Mouse (Mus musculus): ENCODE measurements around the gene Sprr1a.
"Not testable (repeated sequence)": the region's sequence is repeated elsewhere in the genome, so short reads cannot be mapped to it uniquely, and the experiment has no call there.

Gene Sprr1a

GRCm38 (mm10) chr3:92485863-92486262, at the start of gene Sprr1a:
Gene Sprr1a, minus strand, starts transcription at chr3:92485895.
- DNase-seq (ENCODE audit: extremely low read depth, low read depth): no peak

- no peak for DNase-seq (ENCODE audit: extremely low read depth, low read depth)
Measured at GRCm38 (mm10) chr3:92534411-92534810, 48.7 kb upstream of the Sprr1a start, which contains the start of gene 2310046K23Rik. Gene 2310046K23Rik, minus strand, starts transcription at chr3:92534511.

DNA sequence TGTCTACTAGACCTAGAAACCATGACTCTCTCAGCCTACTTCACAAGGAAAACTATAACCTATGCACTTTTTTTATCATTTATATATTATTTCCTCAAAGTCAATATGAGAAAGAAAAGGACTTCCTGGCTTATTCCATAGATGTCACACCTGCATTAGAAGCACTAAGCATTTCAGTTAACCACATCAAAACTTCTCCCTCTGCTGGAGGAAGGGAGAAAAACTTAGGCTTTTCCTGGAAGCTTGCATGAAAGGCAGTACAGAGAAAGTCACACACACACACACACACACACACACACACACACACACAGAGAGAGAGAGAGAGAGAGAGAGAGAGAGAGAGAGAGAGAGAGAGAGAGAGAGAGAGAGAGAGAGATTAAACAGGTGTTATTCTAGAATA, 26.6 kb upstream of the Sprr1a start:
- no peak for DNase-seq (ENCODE audit: extremely low read depth, low read depth)

DNA sequence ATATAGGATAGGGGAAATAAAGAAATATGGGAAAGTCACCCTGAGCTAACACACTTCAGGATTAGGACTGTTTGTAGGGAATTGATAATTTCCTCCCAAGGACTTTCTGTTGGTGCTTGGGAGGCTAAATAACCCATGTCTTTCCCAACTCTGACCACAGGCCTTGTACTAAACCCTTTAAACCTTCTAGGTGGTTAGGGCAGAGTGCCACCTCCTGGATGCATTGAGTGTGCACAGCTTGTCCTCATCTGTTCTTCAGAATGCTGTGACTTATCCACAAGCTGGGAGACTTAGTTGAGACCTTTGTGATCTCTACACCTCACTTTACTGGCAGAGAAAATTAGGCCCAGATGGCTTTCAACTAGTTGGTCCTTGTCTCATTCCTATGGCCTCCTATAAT, 25.1 kb upstream of the Sprr1a start:
- no peak for DNase-seq (ENCODE audit: extremely low read depth, low read depth)

- DNase-seq (ENCODE audit: extremely low read depth, low read depth): no peak
Measured at GRCm38 (mm10) chr3:92508185-92508584, 22.5 kb upstream of the Sprr1a start.

DNA sequence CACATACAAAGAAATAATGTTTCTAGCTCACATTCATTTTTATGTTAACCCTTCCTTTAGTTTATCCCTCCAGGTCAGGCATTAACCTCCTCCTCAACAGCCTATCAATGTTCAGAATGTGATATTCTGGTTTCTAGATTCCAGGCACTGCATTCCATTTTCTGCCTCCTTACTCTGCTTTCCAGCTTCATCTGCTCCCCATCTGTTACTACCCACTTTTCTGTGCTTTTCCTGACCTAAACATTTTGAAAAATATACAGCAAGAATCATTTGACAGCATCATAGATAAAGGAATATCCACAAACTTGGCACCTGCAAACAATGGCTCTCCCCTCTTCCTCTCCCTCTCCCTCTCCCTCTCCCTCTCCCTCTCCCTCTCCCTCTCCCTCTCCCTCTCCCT, 17.8 kb upstream of the Sprr1a start:
- no peak for DNase-seq (ENCODE audit: extremely low read depth, low read depth)

DNA sequence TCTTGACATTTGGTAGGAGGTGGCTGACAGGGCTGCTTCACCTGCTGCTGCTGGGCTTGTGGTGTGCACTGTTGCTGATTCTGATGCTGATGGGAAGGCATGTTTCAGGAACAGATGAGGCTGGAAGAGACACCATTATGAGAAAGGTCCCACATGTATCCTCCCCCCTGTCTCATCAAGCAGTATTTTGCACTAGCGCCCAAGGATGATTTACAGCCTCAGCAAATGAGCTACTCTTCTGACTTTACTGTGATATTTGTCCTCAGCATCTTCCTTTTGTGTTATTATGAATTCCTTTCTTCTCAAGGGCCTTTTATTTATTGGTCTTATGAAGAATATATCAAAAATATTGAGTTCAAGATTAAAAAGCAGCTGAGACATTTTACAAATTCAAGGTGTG, 14.7 kb upstream of the Sprr1a start, which contains the start of gene Sprr4:
TSS of gene Sprr4 (minus strand) at position 101 of the 400 bp plus-strand sequence.
- no peak for DNase-seq (ENCODE audit: extremely low read depth, low read depth)

GRCm38 (mm10) chr3:92490262-92490661, 4.6 kb upstream of the Sprr1a start:
- DNase-seq (ENCODE audit: extremely low read depth, low read depth): not testable (repeated sequence)

DNA sequence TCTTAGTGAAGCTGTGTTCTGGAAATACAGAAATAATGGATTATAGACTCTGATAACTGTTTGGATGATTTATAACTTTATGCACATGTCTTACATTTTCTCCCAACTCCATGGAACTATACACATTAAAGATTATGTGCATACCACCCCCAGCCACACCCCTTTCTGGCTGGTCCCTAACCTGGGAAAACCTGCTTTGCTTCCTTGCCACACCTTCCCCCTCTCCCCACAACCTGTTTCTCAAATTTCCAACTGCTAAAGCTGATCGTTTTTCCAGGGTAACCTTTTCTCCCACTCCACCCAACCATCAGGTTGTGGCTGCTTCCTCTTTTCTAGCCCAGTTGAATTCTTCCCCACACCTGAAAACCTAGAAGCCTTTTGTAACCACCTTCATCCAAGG, 612 bp upstream of the Sprr1a start:
- no peak for DNase-seq (ENCODE audit: extremely low read depth, low read depth)

DNA sequence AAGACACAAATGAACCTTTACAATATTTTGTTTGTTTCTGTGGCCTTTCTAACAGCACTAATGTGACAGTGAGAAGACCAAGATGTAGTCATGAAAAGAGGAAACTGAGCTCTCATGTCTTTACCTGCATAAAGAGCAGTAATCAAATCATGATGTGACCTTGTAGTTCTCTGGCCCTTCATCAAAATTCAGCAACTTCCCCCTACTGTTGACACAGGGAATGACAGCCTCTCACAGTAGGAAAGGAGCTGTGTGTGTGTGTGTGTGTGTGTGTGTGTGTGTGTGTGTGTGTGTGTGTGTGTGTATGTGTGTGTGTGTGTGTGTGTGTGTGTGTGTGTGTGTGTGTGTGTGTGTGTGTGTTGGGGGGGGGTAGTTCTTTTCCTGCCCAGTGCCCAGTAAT, 4.4 kb downstream of the Sprr1a start:
- DNase-seq (ENCODE audit: extremely low read depth, low read depth): not testable (repeated sequence)

DNA sequence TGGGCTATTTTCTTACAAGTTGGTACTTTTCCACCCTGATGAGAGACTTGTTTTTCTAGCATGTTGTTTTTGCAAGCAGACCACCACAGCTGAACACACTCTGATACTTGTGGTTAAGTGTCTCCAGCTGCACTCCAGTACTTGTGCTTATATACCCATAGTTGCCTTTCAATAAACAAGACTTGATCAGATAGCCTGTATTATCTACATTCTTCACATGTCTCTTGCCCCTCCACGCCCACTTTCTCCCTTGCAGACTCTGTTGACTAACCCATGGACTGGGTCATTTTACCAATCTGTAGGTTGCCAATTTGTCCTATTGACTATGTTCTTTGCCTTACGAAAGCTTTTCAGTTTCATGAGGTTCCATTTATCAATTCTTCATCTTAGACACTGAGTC, 15.6 kb downstream of the Sprr1a start:
- DNase-seq (ENCODE audit: extremely low read depth, low read depth): no peak

- no peak for DNase-seq (ENCODE audit: extremely low read depth, low read depth)
Measured at GRCm38 (mm10) chr3:92467424-92467823, 18.3 kb downstream of the Sprr1a start.

DNA sequence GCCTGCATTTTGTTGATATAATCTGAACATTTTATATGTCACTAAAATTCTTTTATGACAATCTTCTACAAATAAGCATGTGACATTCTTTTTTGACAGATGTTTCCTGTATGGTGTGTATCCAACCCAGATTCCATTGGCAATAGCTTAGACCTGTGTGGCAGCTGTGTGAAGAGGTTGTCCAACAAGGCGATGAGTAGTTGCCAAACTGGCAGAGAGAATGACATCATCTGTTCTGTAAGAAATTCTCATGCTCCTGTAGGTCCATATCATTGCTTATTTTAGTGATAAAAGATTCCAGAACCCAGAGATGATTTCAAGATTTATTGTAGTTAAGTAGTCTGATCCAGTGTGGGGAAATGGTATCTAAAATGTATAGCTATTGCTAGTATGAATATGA, 19.1 kb downstream of the Sprr1a start:
- DNase-seq (ENCODE audit: extremely low read depth, low read depth): no peak

- DNase-seq (ENCODE audit: extremely low read depth, low read depth): no peak
Measured at GRCm38 (mm10) chr3:92458620-92459019, 27.1 kb downstream of the Sprr1a start, which contains the start of gene Sprr3. Gene Sprr3, minus strand, starts transcription at chr3:92458720.

GRCm38 (mm10) chr3:92455151-92455550, 30.5 kb downstream of the Sprr1a start:
- no peak for DNase-seq (ENCODE audit: extremely low read depth, low read depth)

DNA sequence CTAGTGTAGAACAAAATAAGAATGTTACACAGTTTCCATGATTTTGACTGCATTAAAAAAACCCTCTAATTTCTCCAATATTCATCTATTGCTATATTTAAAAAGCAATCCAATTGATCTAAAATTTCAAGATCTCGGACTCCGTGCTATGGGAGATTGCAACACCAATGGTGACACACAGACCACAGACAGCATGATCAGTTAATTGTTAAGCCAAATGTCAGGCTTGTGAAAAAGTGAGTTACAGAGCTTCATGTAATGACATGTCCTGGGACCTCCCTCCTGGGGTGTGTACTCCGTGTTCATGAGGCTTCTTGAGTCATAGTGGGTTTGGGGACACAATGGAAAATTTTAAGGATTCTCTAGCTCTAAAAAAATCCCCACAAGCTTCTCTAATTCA, 45.5 kb downstream of the Sprr1a start:
- DNase-seq (ENCODE audit: extremely low read depth, low read depth): no peak

DNA sequence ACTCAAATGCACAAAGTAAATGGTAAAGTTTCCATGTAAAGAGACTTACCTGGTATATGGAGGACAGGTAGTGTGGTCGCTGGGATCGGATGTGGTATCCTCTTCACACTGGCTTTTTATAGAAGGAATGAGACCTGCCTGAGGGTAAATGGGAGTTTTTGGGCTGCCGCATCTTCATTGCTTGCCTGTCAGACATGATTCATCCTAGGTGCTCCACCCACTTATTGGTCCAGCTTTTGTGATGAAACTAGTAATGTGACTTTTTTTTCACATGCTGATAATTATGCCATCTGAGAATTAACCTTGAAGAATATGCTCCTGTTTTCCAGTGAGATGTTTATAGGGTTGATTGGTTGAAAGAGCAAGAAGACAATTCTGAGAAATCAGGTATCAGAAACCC, 47.0 kb downstream of the Sprr1a start, which contains the start of gene Sprr1b:
TSS of gene Sprr1b (minus strand) at position 101 of the 400 bp plus-strand sequence.
- DNase-seq (ENCODE audit: extremely low read depth, low read depth): no peak
